Mouse (Mus musculus): ENCODE measurements around the gene Bche. TPM values are rescaled to one million over a fixed set of nuclear protein-coding genes. Genes with fewer than 3 reads are reported as not detected.

Bche gene
- polyA plus RNA-seq, 1 experiment from 2014 or later, result 2.1 TPM

DNA sequence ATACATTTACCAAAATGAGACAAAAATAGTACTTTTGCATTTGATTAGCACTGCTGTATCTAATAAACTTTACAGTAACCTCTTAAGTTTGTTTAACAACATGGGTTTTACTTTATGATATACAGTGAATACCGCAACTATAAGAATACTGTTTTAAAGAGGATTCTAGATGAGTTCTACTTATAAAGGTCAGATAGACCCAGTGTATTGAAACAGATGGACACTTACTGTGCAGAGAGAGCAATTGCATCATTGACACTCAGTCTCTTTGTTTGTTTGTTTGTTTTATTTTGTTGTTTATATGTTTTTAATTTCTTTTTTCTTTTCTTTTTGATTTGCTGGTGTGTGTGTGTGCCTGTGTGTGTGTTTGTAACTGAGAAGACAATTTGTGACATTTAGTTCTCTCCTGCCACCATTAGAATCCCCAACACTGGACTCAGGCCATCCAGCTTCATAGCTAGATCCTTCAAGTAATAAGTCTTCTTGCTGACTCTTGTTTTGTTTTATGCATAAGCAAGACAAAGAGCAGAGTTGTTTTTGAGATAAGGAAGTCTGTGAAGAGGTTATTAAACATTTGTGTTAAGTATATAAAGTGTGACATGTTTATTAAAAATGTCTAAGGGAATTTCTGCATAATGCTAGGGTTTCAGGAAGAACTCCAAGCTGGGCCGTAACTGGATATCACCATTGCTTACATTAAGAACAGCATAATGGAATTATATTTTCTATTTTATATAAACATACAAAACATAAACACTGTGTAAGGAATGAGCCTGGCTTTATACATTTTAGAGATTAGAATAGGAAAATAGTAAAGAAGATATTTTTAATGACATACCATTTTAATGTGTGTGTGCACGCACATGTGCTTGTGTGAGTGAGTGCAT, 40.7 kb downstream of the Bche start:
- Histone ChIP-seq H3K9me3 (replicated peaks) (no peaks in the 10 kb centered on the region), H3K4me3 (no peak overlapping the region), H3K27ac (no peak overlapping the region), H3K36me3 (no peaks in the 10 kb centered on the region), H3K4me1 (no peaks in the 10 kb centered on the region), H3K27me3 (ENCODE audit: low read depth, poor library complexity, severe bottlenecking) (no peaks in the 10 kb centered on the region)
- 98% methylated on average over 3 of the region's 3 CpGs for WGBS
- DNase-seq (ENCODE audit: low spot score), result no peak

DNA sequence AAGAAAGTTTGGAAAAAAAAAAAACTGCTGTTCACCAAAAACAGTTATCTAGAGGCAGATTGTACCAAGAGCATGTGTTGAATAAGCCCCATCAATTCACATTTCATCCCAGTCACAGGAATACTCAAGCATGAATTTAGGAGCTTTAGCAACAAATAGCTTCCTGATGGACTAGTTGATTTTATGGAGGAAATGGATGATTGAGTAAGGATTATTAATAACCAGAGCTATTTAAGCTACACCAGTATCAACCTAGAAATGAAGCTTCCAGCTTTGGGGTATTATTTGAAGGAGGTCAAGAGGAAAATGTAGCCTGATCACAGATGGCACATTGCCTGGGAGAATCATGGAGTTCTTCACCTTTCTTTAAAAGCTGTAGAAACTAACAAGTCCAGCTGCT, 57.9 kb downstream of the Bche start:
- Histone ChIP-seq H3K4me3 (no peak overlapping the region), H3K9me3 (replicated peaks) (no peaks in the 10 kb centered on the region), H3K27me3 (ENCODE audit: low read depth, poor library complexity, severe bottlenecking) (no peaks in the 10 kb centered on the region), H3K36me3 (no peaks in the 10 kb centered on the region), H3K27ac (no peak overlapping the region), H3K4me1 (no peaks in the 10 kb centered on the region)
- DNase-seq (ENCODE audit: low spot score), result no peak

DNA sequence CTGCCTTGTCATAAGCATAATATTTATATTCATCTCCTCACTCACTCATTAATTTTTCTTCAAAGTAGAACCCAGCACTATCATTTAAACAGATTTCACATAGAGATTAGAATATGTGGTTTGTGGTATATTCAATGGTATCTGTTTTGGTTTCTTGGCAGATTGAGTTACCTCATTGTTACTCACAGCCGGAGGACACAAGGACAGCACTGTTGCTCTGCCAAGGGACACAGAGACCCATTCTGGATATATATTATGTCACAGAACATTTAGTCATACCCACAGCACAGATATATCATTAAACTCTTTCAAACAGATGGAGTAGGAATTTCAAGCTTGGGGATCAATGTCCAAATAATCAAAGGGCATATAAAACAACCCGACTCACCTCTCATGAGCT, 61.2 kb downstream of the Bche start:
- no peaks in the 10 kb centered on the region for H3K27me3 ChIP-seq (ENCODE audit: low read depth, poor library complexity, severe bottlenecking)
- no peaks in the 10 kb centered on the region for H3K4me1 ChIP-seq
- no peaks in the 10 kb centered on the region for H3K9me3 ChIP-seq (replicated peaks)
- WGBS, result 97% methylated on average over 2 of the region's 2 CpGs
- no peaks in the 10 kb centered on the region for H3K36me3 ChIP-seq
- no peak overlapping the region for H3K4me3 ChIP-seq
- no peak for DNase-seq (ENCODE audit: low spot score)
- no peak overlapping the region for H3K27ac ChIP-seq

DNA sequence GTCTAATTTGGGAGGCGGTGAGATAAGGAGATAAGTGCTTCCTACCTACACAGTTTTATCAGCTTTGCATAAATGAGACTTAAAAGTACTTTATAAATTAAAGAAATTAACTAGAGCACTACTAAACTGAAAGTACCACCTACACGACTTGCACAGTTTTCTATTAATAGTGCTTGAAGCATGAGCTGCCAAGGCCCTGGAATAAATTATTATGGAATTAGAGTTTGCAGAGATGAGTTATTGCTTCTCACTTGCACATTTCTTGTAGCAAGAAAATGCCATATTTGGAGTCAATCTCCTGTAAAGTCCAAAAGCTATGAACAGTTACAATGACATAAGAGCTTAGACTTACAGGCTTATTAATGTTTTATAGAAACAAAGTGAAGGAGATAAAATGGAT, 96.8 kb downstream of the Bche start:
- Histone ChIP-seq H3K4me3 (no peak overlapping the region), H3K4me1 (no peaks in the 10 kb centered on the region), H3K27ac (no peak overlapping the region), H3K36me3 (no peaks in the 10 kb centered on the region), H3K9me3 (replicated peaks) (no peaks in the 10 kb centered on the region), H3K27me3 (ENCODE audit: low read depth, poor library complexity, severe bottlenecking) (no peaks in the 10 kb centered on the region)
- no peak for DNase-seq (ENCODE audit: low spot score)
- WGBS, result 89% methylated on average over 2 of the region's 2 CpGs

DNA sequence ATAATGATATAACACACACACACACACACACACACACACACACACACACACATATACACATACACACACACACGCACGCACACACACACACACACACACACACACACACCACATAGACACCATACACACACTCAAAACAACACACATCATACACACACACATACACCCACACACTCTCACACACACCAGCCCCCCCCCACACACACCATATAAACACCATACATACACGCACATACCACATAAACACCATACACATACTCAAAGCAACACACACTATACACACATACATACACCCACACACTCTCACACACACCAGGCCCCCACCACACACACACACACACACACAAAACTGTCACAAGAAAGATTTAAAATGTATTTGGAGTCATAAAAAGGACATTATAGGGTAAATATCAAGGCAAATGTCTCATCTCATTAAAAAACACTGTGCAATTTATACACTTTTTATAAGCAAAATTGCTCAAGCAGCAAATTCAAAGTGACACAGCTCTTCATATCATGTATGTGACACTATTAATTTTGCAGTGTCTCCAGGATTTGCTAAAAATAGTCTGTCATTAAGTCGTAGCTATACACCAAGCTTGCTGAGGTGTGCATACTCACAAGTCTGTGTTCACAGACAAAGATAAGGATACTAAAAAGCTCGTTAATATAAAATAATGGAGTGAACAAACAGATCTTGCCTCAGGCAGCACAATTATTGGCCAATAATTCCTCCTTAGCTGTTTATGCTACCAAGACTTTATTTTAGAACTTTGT, 116.3 kb downstream of the Bche start:
- no peaks in the 10 kb centered on the region for H3K4me1 ChIP-seq
- no peak for DNase-seq (ENCODE audit: low spot score)
- no peaks in the 10 kb centered on the region for H3K27me3 ChIP-seq (ENCODE audit: low read depth, poor library complexity, severe bottlenecking)
- no peaks in the 10 kb centered on the region for H3K9me3 ChIP-seq (replicated peaks)
- H3K4me3 ChIP-seq, result no peak overlapping the region
- no peak overlapping the region for H3K27ac ChIP-seq
- H3K36me3 ChIP-seq, result no peaks in the 10 kb centered on the region
- 84% methylated on average over 5 of the region's 5 CpGs for WGBS
